Mouse (Mus musculus): ENCODE data around the gene Otof.

The Otof gene

GRCm38 (mm10) chr5:30341601-30342365 lies 119.9 kb downstream of the Otof start:
- no peak for DNase-seq (ENCODE audit: low spot score in 2 of 2)

GRCm38 (mm10) chr5:30340815-30341214 lies 120.9 kb downstream of the Otof start:
- no peak for DNase-seq (ENCODE audit: low spot score in 2 of 2)
